Mouse (Mus musculus): ENCODE measurements around the gene Ccnf.
A peak's percentile ranks its signal among the peaks of the same experiment; 100 is the strongest.

The Ccnf gene

DNA sequence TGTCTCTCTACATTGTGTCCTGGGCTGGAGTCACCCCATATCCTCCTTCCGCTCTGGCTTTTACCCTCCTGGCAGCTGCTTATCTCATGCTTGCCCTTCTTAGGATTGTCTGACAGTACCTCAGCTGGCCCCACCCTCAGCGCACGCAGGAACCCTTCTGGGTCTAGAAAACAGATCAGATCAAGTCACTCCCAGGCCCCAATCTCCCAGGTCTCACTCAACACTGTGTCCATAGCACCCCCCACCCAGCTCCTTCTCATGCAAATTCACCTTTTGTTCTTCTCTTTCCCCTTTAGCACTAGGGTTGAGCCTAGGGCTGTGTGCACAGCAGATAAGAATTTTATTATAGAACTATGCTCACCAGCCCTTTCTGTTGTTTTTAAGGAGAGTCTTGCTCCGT lies 48.2 kb downstream of the Ccnf start:
- no peak for DNase-seq (ENCODE audit: low spot score)

DNA sequence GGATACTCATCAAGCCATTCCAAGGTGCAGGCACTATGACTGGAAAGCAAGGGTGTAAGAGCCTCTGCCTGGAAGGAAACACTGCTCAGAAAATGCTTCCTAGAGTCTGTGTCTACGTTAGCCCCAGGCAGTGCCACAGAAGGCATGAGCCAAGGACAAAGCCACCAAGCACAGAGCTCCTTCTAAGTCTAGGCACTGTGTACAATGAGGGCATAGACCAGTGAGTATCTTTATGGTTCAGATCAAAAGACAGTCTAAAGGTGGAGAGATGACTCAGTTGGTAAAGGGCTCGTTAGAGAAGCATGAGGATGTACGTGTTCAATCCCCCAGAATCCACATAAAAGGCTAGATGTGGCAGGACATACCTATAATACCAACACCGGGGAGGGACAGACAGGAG lies 50.2 kb downstream of the Ccnf start:
- no peak for DNase-seq (ENCODE audit: low spot score)

DNA sequence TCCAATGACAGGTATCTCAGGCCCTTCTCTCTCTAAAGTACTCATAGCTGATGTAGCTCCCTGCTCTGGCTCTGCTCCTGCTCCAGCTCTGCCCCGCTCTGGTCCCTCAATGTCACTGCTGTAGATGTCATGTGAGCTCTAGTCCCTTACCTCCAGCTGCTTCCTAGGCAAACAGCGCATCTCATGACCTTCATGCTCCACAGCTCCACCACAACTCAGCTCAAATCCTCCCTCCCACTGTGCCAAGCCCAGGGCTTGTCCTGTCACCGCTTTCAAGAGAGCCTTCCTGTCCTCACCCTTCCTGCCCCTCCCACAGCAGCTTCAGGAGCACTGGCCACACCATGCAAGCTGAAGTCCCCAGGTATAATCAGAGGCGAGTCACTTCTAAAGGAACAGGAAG lies 51.5 kb downstream of the Ccnf start:
- no peak for DNase-seq (ENCODE audit: low spot score)

DNA sequence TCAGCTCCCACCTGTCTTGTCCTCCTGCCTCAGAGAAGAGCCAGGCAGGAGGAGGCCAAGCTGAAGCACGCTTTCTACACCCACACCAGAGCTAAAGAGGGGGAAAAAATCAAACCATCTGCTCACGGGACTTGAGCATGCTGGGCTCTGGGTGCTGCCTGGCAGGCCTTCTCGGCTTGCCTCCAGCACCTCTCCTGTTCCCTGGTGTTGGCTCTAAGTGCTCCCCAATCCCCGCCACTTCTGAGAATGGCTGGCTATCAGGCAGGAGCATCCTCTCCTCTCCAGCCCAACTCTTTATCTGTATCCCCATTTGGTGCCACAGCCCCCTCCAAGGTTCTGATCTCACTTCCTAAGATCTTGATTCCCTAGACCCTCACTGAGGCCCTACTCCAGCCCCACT lies 52.0 kb downstream of the Ccnf start:
- DNase-seq (ENCODE audit: low spot score) = no peak

DNA sequence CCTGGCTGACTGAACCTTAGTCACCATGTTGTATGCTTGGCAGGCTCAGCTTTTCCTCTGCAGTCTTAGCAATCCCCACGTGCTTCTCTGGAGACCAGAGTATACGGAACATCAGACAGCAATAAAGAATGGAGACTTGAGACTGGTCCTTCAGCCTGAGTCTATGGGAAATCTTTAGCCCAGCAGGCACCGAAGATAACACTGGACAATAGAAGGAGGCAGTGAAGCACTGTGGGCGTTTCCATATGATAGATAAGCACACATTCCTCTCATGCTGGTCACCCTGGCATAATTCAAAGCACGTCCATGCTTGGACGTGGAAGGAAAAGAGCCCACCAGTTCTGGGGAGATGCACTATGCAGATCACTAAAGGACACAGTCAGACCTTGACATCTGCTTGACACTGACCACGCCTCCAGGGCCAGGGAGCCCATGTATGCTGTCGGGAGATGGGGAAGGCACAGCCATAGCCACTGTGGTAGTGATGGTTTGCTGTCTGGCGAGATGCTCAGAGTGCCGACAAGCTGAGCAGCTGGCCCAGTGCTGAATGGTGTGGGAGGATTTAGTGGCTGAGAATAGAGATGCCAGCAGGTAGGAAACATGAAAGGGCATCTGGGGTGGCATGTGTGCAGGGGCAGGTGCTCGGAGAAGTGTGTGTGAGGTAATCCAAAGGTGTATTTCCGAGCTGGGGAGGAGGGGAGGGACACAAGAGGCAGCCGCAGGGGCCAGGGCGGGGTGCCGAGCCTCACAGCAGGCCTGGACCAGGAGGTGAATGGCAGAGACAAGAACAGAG lies 54.1 kb downstream of the Ccnf start:
- no peak for DNase-seq (ENCODE audit: low spot score)

DNA sequence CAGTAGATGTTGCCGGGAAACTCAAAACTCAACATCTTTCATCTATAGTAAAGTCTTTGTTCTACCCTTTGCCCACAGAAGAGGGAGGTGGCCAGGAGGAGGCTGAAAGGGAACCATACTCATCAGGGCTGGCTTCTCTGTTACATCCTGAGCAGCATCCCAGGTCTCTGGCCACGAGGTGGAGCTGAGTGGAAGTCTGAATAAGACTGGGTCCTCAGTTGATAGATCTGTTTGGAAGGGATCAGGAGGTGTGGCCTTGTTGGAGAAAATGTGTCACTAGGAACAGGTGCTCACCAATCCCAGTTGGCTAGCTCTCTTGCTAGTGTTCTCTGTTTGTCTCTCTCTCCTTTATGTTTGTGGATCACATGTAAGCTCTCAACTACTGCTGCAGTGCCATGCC lies 55.9 kb downstream of the Ccnf start:
- no peak for DNase-seq (ENCODE audit: low spot score)

- DNase-seq (ENCODE audit: low spot score) = no peak
These were observed 57.5 kb downstream of the Ccnf start for GRCm38 (mm10) chr17:24193769-24194168.

- no peak for DNase-seq (ENCODE audit: low spot score)
These were observed 58.0 kb downstream of the Ccnf start for GRCm38 (mm10) chr17:24193268-24193667.

GRCm38 (mm10) chr17:24192848-24193247 lies 58.4 kb downstream of the Ccnf start:
- DNase-seq (ENCODE audit: low spot score) = no peak

DNA sequence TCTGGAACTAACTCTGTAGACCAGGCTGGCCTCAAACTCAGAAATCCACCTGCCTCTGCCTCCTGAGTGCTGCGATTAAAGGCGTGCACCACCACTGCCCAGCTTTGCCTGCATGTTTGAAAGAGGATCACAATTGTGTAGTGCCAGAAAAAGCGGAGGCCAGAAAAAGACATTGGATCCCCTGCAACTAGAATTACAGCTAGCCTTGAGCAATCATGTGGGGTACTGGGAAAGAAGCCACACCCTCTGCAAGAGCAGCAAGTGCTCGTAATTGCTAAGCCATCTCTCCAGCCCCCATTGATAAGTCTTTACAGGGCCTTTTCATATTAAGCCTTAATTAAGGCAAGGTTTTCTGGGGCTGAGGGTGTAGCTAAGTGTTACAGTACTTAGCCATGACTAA lies 59.8 kb downstream of the Ccnf start:
- DNase-seq (ENCODE audit: low spot score) = no peak

DNA sequence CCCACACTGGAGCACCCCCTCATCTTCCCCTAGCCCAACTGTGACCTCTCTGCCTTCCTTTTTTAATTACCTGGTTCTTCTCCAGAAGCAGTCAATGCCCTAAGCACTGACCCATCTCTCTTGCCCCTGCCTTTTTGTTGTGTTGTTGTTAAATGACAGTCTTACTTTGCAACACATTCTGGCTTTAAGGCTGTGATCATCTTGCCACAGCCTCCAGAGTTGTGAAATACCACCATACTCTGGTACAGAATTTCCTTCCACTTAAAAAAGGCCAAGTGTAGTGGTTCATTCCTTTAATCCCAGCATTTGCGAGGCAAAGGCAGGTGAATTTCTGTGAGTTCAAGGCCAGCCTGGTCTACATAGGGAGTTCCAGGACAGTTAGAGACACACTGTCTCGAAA lies 60.4 kb downstream of the Ccnf start:
- DNase-seq (ENCODE audit: low spot score) = no peak

DNA sequence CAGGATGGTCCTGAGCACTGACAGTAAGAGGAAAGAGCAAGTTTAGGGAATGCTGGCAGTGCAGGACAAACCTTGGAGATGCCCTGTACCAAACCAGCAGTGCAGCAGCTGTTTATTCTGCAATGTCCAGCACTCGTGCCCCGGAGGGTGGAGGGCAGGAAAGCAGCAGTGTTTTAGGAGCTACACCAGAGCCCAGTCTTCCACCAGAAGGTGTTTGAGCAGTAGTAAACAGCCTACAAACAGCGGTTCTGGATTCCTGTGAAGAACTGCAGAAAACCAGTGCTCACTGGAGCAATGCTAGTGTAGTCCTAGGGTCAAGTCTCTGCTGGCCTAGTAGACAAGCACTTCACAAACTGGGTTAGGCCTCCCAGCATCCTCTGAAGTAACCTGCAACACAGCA lies 77.0 kb downstream of the Ccnf start:
- DNase-seq (ENCODE audit: low spot score) = no peak

GRCm38 (mm10) chr17:24173423-24173822 lies 77.9 kb downstream of the Ccnf start:
- DNase-seq (ENCODE audit: low spot score) = peak; percentile 84

All from adipocyte (in vitro differentiated cells).